Mouse (Mus musculus): Measurements from ENCODE around the gene Isg20. TPM values are rescaled to one million over a fixed set of nuclear protein-coding genes. Genes with fewer than 3 reads are reported as not detected.

Gene Isg20
- polyA plus RNA-seq, 1 experiment from 2014 or later: 94.6 TPM

DNA sequence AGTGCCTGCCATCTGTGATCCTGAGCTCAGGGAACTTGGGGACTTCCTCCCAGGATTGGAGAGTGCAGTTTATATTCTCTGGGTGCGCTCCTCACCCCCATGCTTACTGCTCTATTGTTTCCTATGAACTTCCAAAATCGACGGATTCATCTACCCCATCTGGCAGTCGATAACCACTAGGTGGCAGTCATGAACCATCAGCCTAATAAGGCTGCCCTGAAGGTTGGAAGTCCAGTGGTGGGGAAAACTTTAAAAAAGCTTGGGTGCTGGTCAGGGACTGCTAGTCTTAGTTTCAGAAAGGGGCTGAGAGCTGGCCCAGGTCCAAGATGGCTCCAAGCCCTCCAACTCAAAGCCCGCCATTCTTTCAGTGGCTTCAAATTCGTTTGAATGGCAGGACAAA lies 11.1 kb downstream of the Isg20 start:
- H3K9me3 ChIP-seq (replicated peaks): no peaks in the 10 kb centered on the region
- 9% methylated on average over 6 of the region's 6 CpGs for WGBS (ENCODE audit: insufficient replicate concordance)
- peaks cover 14% of the 10 kb centered on the region for H3K27me3 ChIP-seq
- no peak overlapping the region for H3K27ac ChIP-seq (replicated peaks)
- H3K9ac ChIP-seq: no peak overlapping the region
- no peak overlapping the region for H3K4me2 ChIP-seq
- peaks cover 19% of the 10 kb centered on the region for H3K4me1 ChIP-seq (replicated peaks)
- ATAC-seq (ENCODE audit: insufficient read depth): no peak
- peaks cover 12% of the 10 kb centered on the region for H3K36me3 ChIP-seq (replicated peaks)
- no peak overlapping the region for H3K4me3 ChIP-seq (replicated peaks)

DNA sequence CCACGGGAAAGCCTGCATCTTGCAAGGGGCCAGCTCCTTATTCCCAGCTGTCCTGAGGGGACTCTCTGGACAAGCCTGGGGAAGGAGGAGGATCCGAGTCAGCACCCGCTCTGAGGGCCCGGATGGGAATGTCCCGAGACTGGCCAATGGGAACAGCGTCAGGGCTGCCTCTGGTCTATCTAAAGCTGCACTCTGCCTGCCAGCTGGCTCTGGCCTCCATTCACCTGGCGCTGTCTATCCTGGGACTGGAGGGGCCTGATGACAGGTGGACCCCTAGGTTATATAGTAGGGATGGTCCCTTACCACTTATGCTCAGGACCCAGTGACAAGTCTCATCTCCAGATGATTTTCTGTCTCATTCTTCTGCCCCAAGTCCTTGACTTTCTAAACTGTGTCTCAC lies 11.6 kb downstream of the Isg20 start:
- Histone ChIP-seq H3K36me3 (replicated peaks) (peaks cover 7% of the 10 kb centered on the region), H3K27ac (replicated peaks) (no peak overlapping the region), H3K4me3 (replicated peaks) (no peak overlapping the region), H3K4me2 (no peak overlapping the region), H3K27me3 (peaks cover 14% of the 10 kb centered on the region), H3K9ac (no peak overlapping the region), H3K4me1 (replicated peaks) (peaks cover 19% of the 10 kb centered on the region), H3K9me3 (replicated peaks) (no peaks in the 10 kb centered on the region)
- WGBS (ENCODE audit: insufficient replicate concordance): 68% methylated on average over 7 of the region's 7 CpGs
- no peak for ATAC-seq (ENCODE audit: insufficient read depth)

DNA sequence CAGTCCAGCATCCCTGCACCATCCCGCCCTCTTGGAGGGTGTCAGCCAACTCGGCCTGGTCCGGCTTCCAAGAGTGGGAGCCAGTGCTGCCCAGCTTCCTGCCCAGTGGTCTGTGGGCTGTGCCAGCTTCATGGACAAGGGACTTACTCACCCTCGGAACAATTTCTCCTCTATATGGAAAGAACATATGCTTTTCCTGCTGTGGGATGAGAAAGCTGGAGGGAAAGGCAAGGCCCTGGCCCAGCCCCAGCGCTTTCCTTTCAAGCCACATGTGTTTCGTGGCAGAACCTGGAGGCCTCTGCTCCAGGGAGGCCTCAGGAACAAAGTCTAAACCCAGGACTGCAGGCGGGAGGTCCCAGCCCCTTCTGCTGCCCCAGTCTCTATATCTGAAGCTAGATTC lies 12.5 kb downstream of the Isg20 start:
- no peaks in the 10 kb centered on the region for H3K36me3 ChIP-seq (replicated peaks)
- no peak overlapping the region for H3K9ac ChIP-seq
- no peak overlapping the region for H3K27ac ChIP-seq (replicated peaks)
- no peak for ATAC-seq (ENCODE audit: insufficient read depth)
- no peak overlapping the region for H3K4me3 ChIP-seq (replicated peaks)
- peaks cover 19% of the 10 kb centered on the region for H3K4me1 ChIP-seq (replicated peaks)
- H3K9me3 ChIP-seq (replicated peaks): no peaks in the 10 kb centered on the region
- peaks cover 17% of the 10 kb centered on the region for H3K27me3 ChIP-seq
- 67% methylated on average over 7 of the region's 7 CpGs for WGBS (ENCODE audit: insufficient replicate concordance)
- no peak overlapping the region for H3K4me2 ChIP-seq

DNA sequence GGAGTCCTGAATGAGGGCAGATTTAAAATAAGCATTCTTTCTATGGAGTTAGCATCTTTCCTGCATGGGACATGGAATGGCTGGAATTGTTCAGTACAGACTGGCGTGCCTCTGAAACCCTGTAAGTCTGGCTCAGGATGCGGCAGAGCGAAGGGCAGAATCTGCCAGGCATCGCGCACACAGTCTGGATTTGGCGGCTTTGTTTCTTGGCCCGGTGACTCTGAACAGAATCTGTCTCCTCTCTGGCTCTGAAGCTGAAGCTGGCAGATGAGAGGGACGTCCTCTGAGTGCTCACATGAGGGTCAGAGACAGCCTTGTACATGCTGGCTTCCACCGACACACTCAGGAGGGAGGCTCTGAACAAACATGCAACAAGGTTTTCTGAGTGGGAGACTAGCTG lies 12.9 kb downstream of the Isg20 start:
- no peak overlapping the region for H3K27ac ChIP-seq (replicated peaks)
- WGBS (ENCODE audit: insufficient replicate concordance): 72% methylated on average over 9 of the region's 9 CpGs
- ATAC-seq (ENCODE audit: insufficient read depth): no peak
- H3K9me3 ChIP-seq (replicated peaks): no peaks in the 10 kb centered on the region
- peaks cover 19% of the 10 kb centered on the region for H3K4me1 ChIP-seq (replicated peaks)
- no peak overlapping the region for H3K4me2 ChIP-seq
- no peak overlapping the region for H3K4me3 ChIP-seq (replicated peaks)
- no peak overlapping the region for H3K9ac ChIP-seq
- peaks cover 22% of the 10 kb centered on the region for H3K27me3 ChIP-seq
- H3K36me3 ChIP-seq (replicated peaks): no peaks in the 10 kb centered on the region

DNA sequence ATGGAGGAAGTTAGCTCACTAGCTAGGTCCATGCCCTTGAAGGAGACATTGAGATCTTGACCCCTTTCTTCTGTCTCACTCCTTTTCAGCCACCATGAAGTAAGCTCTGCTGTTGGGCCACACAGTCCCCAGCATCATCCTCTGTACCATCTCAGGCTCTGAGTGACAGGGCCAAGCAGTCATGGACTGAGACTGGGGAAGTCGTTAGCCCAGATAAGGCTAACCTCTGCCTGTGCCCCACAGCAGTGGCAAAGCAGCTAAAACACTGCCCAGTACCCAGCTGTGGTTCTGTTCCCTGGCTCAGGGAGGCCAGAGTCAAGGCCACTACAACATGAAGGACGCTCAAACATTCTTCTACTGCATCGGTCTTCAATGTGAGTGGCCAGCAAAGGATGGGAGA lies 14.0 kb downstream of the Isg20 start:
- peak overlapping the region; percentile 33; the same call in 1 of the 2 replicates for H3K4me2 ChIP-seq
- peaks cover 27% of the 10 kb centered on the region for H3K27me3 ChIP-seq

DNA sequence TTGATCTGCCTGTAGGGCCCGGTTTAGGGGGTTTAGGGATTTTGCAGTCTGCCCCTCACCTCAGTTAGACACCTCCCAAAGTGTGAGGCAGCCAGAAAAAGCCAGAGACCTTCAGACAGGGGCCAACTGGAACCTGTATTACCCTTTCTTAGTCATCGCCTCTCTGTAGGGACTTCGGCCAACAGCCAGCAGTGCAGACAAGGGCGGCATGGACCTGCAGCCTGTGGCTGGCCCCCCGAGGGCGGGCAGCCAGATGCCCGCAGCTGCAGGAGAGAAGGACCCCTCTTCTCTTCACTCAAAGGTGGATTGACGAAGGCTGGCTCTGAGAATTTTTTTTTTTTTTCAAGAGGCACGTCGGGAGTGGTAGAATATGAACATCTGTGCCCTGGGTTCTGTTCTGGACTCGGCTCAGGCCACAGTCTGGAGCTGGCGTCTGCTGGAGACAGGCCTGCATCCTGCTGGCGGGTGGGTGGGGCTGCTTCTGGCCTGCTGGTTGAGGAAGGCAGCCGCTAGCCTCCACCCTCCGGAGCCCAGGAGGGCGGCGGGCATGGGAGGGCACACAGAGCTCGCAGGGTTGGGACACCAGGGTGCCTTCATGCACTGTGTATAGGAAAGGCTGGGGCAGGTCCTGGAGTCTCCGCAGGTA lies 25.9 kb downstream of the Isg20 start:
- no peaks in the 10 kb centered on the region for H3K36me3 ChIP-seq (replicated peaks)
- H3K27me3 ChIP-seq: 0 out of 2 replicates have a peak, but pooled peaks cover 4% of the 10 kb centered on the region
- no peak overlapping the region for H3K4me2 ChIP-seq
- no peaks in the 10 kb centered on the region for H3K9me3 ChIP-seq (replicated peaks)
- WGBS (ENCODE audit: insufficient replicate concordance): 58% methylated on average over 19 of the region's 19 CpGs
- no peak overlapping the region for H3K4me3 ChIP-seq (replicated peaks)
- no peak for ATAC-seq (ENCODE audit: insufficient read depth)
- H3K27ac ChIP-seq (replicated peaks): no peak overlapping the region
- no peak overlapping the region for H3K9ac ChIP-seq
- no peaks in the 10 kb centered on the region for H3K4me1 ChIP-seq (replicated peaks)

More for the DNA sequence above, 14.0 kb downstream of the Isg20 start:
- H3K36me3 ChIP-seq (replicated peaks): no peaks in the 10 kb centered on the region
- no peak overlapping the region for H3K4me3 ChIP-seq (replicated peaks)
- ATAC-seq (ENCODE audit: insufficient read depth): no peak
- WGBS (ENCODE audit: insufficient replicate concordance): 41% methylated on average over 3 of the region's 3 CpGs
- peak overlapping the region; percentile 37; the same call in 1 of the 2 replicates for H3K9ac ChIP-seq
- peaks cover 16% of the 10 kb centered on the region for H3K4me1 ChIP-seq (replicated peaks)
- no peak overlapping the region for H3K27ac ChIP-seq (replicated peaks)
- H3K9me3 ChIP-seq (replicated peaks): no peaks in the 10 kb centered on the region

DNA sequence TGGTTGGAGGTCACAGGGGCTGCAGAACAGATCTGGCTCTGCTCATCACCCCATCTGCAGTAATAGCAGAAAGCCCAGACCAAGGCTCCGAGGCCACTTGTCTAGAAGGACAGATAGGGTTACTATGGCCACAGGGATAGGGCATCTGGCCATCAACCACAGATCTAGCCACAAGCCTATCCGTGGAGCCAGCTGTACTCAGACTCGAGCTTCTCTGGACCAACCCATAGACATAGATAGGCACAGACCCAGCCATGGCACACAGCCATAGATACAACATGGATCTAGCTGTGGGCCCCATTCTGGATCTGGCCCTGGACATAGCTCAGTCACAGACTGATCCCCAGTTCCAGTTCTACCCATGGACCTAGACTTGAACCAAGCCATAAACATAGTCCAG lies 27.7 kb downstream of the Isg20 start:
- no peak overlapping the region for H3K4me2 ChIP-seq
- H3K4me3 ChIP-seq (replicated peaks): no peak overlapping the region
- H3K27ac ChIP-seq (replicated peaks): no peak overlapping the region
- H3K9ac ChIP-seq: no peak overlapping the region
- H3K4me1 ChIP-seq (replicated peaks): no peaks in the 10 kb centered on the region
- H3K9me3 ChIP-seq (replicated peaks): no peaks in the 10 kb centered on the region
- no peaks in the 10 kb centered on the region for H3K36me3 ChIP-seq (replicated peaks)
- WGBS (ENCODE audit: insufficient replicate concordance): 19% methylated on average over 3 of the region's 3 CpGs
- H3K27me3 ChIP-seq: 0 out of 2 replicates have a peak, but pooled peaks cover 7% of the 10 kb centered on the region
- ATAC-seq (ENCODE audit: insufficient read depth): peak; percentile 72

DNA sequence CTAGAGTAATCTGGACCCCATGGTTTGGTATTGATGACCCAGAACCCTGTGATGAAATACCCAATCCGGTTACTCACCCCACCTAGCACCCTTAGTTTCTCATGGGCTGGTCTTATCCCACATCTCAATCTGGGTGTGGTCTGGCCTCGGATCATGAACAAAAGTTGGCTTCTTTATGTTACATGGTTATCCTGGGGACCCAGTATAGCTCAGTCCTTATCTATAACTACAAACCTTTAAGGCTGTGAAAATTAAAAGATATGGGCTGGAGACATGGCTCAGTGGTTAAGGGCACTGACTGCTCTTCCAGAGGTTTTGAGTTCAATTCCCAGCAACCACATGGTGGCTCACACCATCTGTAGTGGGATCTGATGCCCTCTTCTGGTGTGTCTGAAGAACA lies 29.3 kb downstream of the Isg20 start:
- 31% methylated on average over 2 of the region's 2 CpGs for WGBS (ENCODE audit: insufficient replicate concordance)
- H3K4me2 ChIP-seq: no peak overlapping the region
- H3K4me1 ChIP-seq (replicated peaks): no peaks in the 10 kb centered on the region
- no peak overlapping the region for H3K9ac ChIP-seq
- no peak overlapping the region for H3K27ac ChIP-seq (replicated peaks)
- H3K27me3 ChIP-seq: 0 out of 2 replicates have a peak, but pooled peaks cover 3% of the 10 kb centered on the region
- 0 out of 2 replicates have a peak, but pooled peaks have one; percentile 40 for ATAC-seq (ENCODE audit: insufficient read depth)
- H3K4me3 ChIP-seq (replicated peaks): no peak overlapping the region
- no peaks in the 10 kb centered on the region for H3K36me3 ChIP-seq (replicated peaks)
- no peaks in the 10 kb centered on the region for H3K9me3 ChIP-seq (replicated peaks)

DNA sequence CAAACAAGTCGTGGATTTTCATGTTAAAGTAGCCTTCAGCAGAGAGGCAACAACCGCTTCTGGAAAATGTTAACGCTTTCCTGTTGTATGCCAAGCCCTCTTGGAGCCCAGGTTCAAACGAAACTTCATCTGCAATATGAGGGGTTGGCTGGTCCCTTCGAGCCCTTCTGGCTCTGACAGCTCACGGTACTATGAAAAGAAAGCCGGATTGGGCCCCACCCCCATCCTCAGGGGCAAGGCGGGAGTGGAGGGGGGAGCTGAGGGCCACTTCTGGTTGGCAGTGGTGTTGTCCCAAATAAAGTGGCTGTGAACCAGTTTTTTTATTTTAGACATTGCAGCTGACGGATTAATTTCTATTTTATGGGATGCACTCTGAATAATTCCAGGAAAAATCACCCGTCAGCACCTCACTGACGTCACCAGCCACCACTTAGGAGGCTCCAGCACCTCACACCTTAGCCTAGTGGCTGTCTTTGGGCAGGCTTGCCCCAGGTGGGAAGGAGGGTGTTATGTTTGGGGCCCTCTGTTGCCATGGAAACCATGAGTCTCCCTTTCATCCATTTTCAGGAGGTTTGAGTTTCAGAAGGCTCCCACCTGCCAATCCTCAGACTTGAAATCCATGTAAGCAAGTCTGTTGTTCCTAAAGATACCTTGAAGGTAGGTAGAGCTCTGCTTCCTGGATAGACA lies 40.8 kb downstream of the Isg20 start:
- H3K4me1 ChIP-seq (replicated peaks): no peaks in the 10 kb centered on the region
- no peak overlapping the region for H3K9ac ChIP-seq
- ATAC-seq (ENCODE audit: insufficient read depth): no peak
- H3K36me3 ChIP-seq (replicated peaks): no peaks in the 10 kb centered on the region
- H3K4me3 ChIP-seq (replicated peaks): no peak overlapping the region
- no peak overlapping the region for H3K4me2 ChIP-seq
- 26% methylated on average over 11 of the region's 11 CpGs for WGBS (ENCODE audit: insufficient replicate concordance)
- H3K9me3 ChIP-seq (replicated peaks): no peaks in the 10 kb centered on the region
- H3K27me3 ChIP-seq: no peaks in the 10 kb centered on the region
- no peak overlapping the region for H3K27ac ChIP-seq (replicated peaks)

DNA sequence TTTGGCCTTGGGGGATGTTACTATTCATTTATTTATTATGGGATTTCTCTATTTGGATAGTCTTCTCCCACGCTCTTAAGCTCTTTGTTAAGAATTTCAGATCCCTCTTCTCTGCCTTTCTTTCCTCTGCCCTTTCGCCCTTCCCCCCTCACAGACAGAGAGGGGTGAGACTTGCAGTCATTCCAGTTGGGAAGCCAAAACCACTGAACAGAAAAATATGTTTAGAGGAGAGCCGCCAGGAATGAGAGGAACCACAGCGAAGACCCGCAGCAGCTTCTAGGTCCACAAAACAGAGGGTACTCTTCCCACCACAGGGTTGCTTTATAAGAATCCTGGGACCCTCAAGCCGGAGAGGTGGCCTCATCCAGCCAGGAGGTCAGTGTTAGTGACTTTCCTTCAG lies 41.4 kb downstream of the Isg20 start:
- ATAC-seq (ENCODE audit: insufficient read depth): no peak
- H3K9ac ChIP-seq: no peak overlapping the region
- no peaks in the 10 kb centered on the region for H3K9me3 ChIP-seq (replicated peaks)
- no peak overlapping the region for H3K4me3 ChIP-seq (replicated peaks)
- no peaks in the 10 kb centered on the region for H3K4me1 ChIP-seq (replicated peaks)
- WGBS (ENCODE audit: insufficient replicate concordance): 56% methylated on average over 6 of the region's 6 CpGs
- no peaks in the 10 kb centered on the region for H3K36me3 ChIP-seq (replicated peaks)
- H3K4me2 ChIP-seq: no peak overlapping the region
- no peaks in the 10 kb centered on the region for H3K27me3 ChIP-seq
- H3K27ac ChIP-seq (replicated peaks): no peak overlapping the region

DNA sequence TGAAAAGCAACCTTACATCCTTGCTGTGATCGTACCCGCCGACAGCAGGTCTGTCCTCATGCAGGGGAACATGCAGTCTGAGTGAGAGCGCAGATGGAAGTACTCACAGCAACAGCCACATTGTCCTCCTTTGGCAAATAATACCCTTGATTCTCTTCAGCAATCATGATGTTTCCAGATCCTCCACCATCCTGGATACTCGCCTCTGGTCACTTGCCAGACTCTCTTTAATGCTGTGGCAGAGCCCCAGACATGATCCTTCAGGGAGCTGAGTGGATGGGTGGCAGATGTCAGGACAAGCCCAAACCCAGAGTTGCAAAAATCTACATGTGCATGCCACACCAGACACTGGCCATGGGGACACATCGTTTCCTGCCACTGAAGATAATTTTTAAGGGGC lies 41.9 kb downstream of the Isg20 start:
- Histone ChIP-seq H3K9ac (no peak overlapping the region), H3K9me3 (replicated peaks) (no peaks in the 10 kb centered on the region), H3K4me2 (no peak overlapping the region), H3K27me3 (no peaks in the 10 kb centered on the region), H3K27ac (replicated peaks) (no peak overlapping the region), H3K4me3 (replicated peaks) (no peak overlapping the region), H3K36me3 (replicated peaks) (no peaks in the 10 kb centered on the region), H3K4me1 (replicated peaks) (no peaks in the 10 kb centered on the region)
- no peak for ATAC-seq (ENCODE audit: insufficient read depth)
- WGBS (ENCODE audit: insufficient replicate concordance): 73% methylated on average over 6 of the region's 6 CpGs
